Mouse (Mus musculus) neural tube, embryonic 11.5 days (tissue): ENCODE measurements at regions not wholly inside any gene's neighbourhood (a gene's known extent, or its start where the extent isn't known, plus 50 kb on each side); places are given as distances from the start of the nearest gene placed in this dataset.

Source experiments
- ATAC-seq: fragments of 200-750 bp; cut with Nextera tagmentation; 2 replicates; pipeline ENCODE4 v1.8.0; 2017; ENCODE audit warnings: moderate number of reproducible peaks, mild to moderate bottlenecking, moderate TSS enrichment, moderate library complexity; ENCODE audit not compliant: insufficient read depth, low FRiP score, low TSS enrichment
- DNase-seq: peaks from one replicate; pipeline ENCODE4 v3.0.0-alpha.2; 2015; ENCODE audit warnings: low spot score
- H3K27ac ChIP-seq: fragments of 300-500 bp; sonication (generic); 2 replicates; pipeline ENCODE4 v1.5.1; 2014; ENCODE audit warnings: low read depth, mild to moderate bottlenecking, low read length
- H3K27me3 ChIP-seq: fragments of 300-500 bp; sonication (generic); 2 replicates; pipeline ENCODE4 v1.6.1; 2014; ENCODE audit warnings: mild to moderate bottlenecking, low read length, mixed read lengths; ENCODE audit not compliant: control insufficient read depth, insufficient read depth
- H3K36me3 ChIP-seq: fragments of 300-500 bp; sonication (generic); 2 replicates; pipeline ENCODE4 v1.6.1; 2014; ENCODE audit warnings: mild to moderate bottlenecking, low read length, moderate library complexity, mixed read lengths; ENCODE audit not compliant: control insufficient read depth, insufficient read depth
- H3K4me1 ChIP-seq: fragments of 300-500 bp; sonication (generic); 2 replicates; pipeline ENCODE4 v1.6.1; 2014; ENCODE audit warnings: low read length, mixed read lengths; ENCODE audit not compliant: control insufficient read depth, insufficient read depth
- H3K4me2 ChIP-seq: fragments of 300-500 bp; sonication (generic); 2 replicates; pipeline ENCODE4 v1.6.1; 2014; ENCODE audit warnings: low read depth, mild to moderate bottlenecking, moderate library complexity
- H3K4me3 ChIP-seq: fragments of 300-500 bp; sonication (generic); 2 replicates; pipeline ENCODE4 v1.5.1; 2014; ENCODE audit warnings: low read depth, low read length
- H3K9ac ChIP-seq: fragments of 300-500 bp; sonication (generic); 2 replicates; pipeline ENCODE4 v1.6.1; 2014; ENCODE audit warnings: mild to moderate bottlenecking, low read length
- H3K9me3 ChIP-seq: fragments of 300-500 bp; sonication (generic); 2 replicates; pipeline ENCODE4 v1.6.1; 2016; ENCODE audit warnings: low read length; ENCODE audit not compliant: control insufficient read depth
- WGBS: fragments of 180-500 bp; shearing (Covaris S2); extraction: QIAGEN DNeasy Blood & Tissue Kit; methylation state at CpG from one replicate; pipeline ENCODE4 v1.1.7; 2014; 5-methylcytosine and 5-hydroxymethylcytosine counted together

GRCm38 (mm10) chr2:50456654-50457053, 160.1 kb upstream of the Mmadhc start:
- no peaks in the 10 kb centered on the region for H3K36me3 ChIP-seq
- H3K27ac ChIP-seq, result no peak overlapping the region
- 92% methylated on average over 1 of the region's 1 CpGs for WGBS
- no peaks in the 10 kb centered on the region for H3K4me1 ChIP-seq
- ATAC-seq (no peak), DNase-seq (no peak)
- H3K9me3 ChIP-seq, result no peaks in the 10 kb centered on the region
- H3K4me2 ChIP-seq, result no peak overlapping the region
- H3K4me3 ChIP-seq, result no peak overlapping the region
- H3K9ac ChIP-seq, result no peak overlapping the region
- H3K27me3 ChIP-seq, result no peaks in the 10 kb centered on the region

GRCm38 (mm10) chr2:50448117-50448516, 151.5 kb upstream of the Mmadhc start:
- Histone ChIP-seq H3K27me3 (no peaks in the 10 kb centered on the region), H3K9me3 (no peaks in the 10 kb centered on the region), H3K4me3 (no peak overlapping the region), H3K4me2 (no peak overlapping the region), H3K4me1 (no peaks in the 10 kb centered on the region), H3K27ac (no peak overlapping the region), H3K36me3 (no peaks in the 10 kb centered on the region), H3K9ac (no peak overlapping the region)
- ATAC-seq, result no peak
- no peak for DNase-seq

DNA sequence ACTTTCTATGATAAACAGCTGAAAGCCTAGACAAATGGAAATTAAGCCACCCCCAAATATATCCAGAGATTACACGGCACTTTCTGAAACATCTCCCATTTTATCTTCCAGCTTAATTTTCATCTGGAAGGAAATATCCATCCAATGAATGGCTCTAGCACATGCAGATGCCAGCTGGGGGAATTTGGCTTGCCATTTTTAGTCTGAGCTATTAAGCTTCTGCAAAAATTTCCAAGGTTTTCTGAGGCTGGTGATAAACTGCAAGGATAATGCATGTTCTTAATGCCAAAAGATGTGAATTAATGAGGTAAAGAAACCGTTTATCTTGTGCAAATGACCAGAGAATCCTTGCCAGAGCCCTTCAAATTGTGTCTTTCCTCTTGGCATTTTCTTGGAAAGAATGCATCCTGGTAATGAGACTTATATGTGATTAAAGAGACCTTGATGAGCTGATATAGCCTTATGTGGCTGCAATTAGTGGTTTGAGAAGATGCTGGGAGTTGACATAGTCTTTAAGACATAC, 149.4 kb upstream of the Mmadhc start:
- WGBS, result 73% methylated on average over 2 of the region's 2 CpGs
- Histone ChIP-seq H3K4me1 (no peaks in the 10 kb centered on the region), H3K4me3 (no peak overlapping the region), H3K4me2 (no peak overlapping the region), H3K9ac (no peak overlapping the region), H3K36me3 (no peaks in the 10 kb centered on the region), H3K27me3 (no peaks in the 10 kb centered on the region), H3K27ac (no peak overlapping the region), H3K9me3 (no peaks in the 10 kb centered on the region)
- DNase-seq (no peak), ATAC-seq (no peak)

DNA sequence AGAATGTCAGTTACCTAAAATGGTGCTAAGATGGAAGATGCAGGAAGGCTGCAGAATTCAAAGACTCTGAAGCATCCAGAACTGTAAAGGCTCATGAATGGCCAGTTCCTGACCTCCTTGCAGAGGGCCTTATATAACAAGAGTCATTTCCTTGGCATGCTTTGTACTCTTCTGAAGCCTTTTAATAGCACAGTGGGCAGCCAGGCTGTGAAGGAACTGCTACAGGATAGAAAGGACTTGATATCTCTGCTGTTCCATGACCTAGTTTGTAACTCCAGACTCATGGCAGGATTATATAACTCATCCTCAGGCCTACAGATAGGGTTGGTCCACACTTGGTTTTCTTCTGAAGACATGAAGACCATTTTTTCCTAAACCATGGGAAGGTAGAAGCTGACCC, 143.7 kb upstream of the Mmadhc start:
- DNase-seq (no peak), ATAC-seq (no peak)
- Histone ChIP-seq H3K27me3 (no peaks in the 10 kb centered on the region), H3K4me1 (no peaks in the 10 kb centered on the region), H3K27ac (no peak overlapping the region), H3K9me3 (no peaks in the 10 kb centered on the region), H3K4me2 (no peak overlapping the region), H3K4me3 (no peak overlapping the region), H3K9ac (no peak overlapping the region), H3K36me3 (no peaks in the 10 kb centered on the region)

GRCm38 (mm10) chr2:50433166-50433565, 136.6 kb upstream of the Mmadhc start:
- Histone ChIP-seq H3K27me3 (no peaks in the 10 kb centered on the region), H3K27ac (no peak overlapping the region), H3K4me2 (no peak overlapping the region), H3K36me3 (no peaks in the 10 kb centered on the region), H3K4me1 (no peaks in the 10 kb centered on the region), H3K9ac (no peak overlapping the region), H3K9me3 (no peaks in the 10 kb centered on the region), H3K4me3 (no peak overlapping the region)
- no peak for DNase-seq
- 87% methylated on average over 4 of the region's 4 CpGs for WGBS
- ATAC-seq, result no peak

DNA sequence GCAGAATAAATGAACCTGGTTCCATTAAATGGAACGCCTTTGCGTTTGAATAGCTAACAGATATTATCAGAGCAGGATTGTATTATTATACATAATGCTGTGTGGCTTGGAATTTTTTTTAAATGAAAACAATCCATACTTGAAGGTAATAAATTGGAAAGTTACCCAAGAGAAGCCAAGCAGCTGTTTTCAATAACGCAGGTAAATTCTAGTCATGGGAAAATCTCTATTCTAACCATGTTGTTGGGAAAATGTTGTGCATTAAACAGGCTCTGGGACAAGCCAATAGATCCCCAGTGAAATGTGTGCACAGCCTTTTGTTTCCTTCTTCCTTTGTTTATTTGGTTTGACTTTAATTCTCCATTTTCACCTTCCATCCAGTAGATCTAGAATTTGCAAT, 128.6 kb upstream of the Mmadhc start:
- H3K27ac ChIP-seq, result no peak overlapping the region
- H3K4me3 ChIP-seq, result no peak overlapping the region
- no peak for ATAC-seq
- 94% methylated on average over 3 of the region's 3 CpGs for WGBS
- no peaks in the 10 kb centered on the region for H3K9me3 ChIP-seq
- no peak overlapping the region for H3K4me2 ChIP-seq
- H3K9ac ChIP-seq, result no peak overlapping the region
- no peaks in the 10 kb centered on the region for H3K27me3 ChIP-seq
- no peaks in the 10 kb centered on the region for H3K4me1 ChIP-seq
- no peak for DNase-seq
- H3K36me3 ChIP-seq, result no peaks in the 10 kb centered on the region

- H3K9ac ChIP-seq, result no peak overlapping the region
- H3K27ac ChIP-seq, result no peak overlapping the region
- H3K4me1 ChIP-seq, result no peaks in the 10 kb centered on the region
- H3K4me3 ChIP-seq, result no peak overlapping the region
- ATAC-seq (no peak), DNase-seq (no peak)
- no peaks in the 10 kb centered on the region for H3K9me3 ChIP-seq
- H3K4me2 ChIP-seq, result no peak overlapping the region
- WGBS, result 52% methylated on average over 3 of the region's 3 CpGs
- H3K27me3 ChIP-seq, result no peaks in the 10 kb centered on the region
- no peaks in the 10 kb centered on the region for H3K36me3 ChIP-seq
These were observed 123.0 kb upstream of the Mmadhc start for GRCm38 (mm10) chr2:50419648-50420047.

- H3K4me2 ChIP-seq, result no peak overlapping the region
- H3K27me3 ChIP-seq, result no peaks in the 10 kb centered on the region
- H3K4me1 ChIP-seq, result no peaks in the 10 kb centered on the region
- no peak overlapping the region for H3K9ac ChIP-seq
- no peak overlapping the region for H3K27ac ChIP-seq
- no peaks in the 10 kb centered on the region for H3K9me3 ChIP-seq
- ATAC-seq (no peak), DNase-seq (no peak)
- no peak overlapping the region for H3K4me3 ChIP-seq
- WGBS, result 86% methylated on average over 5 of the region's 5 CpGs
- H3K36me3 ChIP-seq, result no peaks in the 10 kb centered on the region
These were observed 121.0 kb upstream of the Mmadhc start for GRCm38 (mm10) chr2:50417643-50418042.

GRCm38 (mm10) chr2:50417135-50417534, 120.5 kb upstream of the Mmadhc start:
- Histone ChIP-seq H3K4me2 (no peak overlapping the region), H3K36me3 (no peaks in the 10 kb centered on the region), H3K27ac (no peak overlapping the region), H3K27me3 (no peaks in the 10 kb centered on the region), H3K4me3 (no peak overlapping the region), H3K9me3 (no peaks in the 10 kb centered on the region), H3K9ac (no peak overlapping the region), H3K4me1 (no peaks in the 10 kb centered on the region)
- WGBS, result 94% methylated on average over 5 of the region's 5 CpGs
- DNase-seq (no peak), ATAC-seq (no peak)
